Mouse (Mus musculus) liver, embryonic 14.5 days (tissue): Measurements from ENCODE around the gene Tenm2.

Source experiments
- CTCF ChIP-seq: IDR thresholded peaks from 2 replicates; pipeline ENCODE4 v1.5.1; 2016; ENCODE audit warnings: antibody characterized with exemption, low read depth, control low read depth
- EP300 ChIP-seq: IDR thresholded peaks from 2 replicates; pipeline ENCODE4 v1.6.1; 2016; ENCODE audit warnings: antibody characterized with exemption, low read depth

DNA sequence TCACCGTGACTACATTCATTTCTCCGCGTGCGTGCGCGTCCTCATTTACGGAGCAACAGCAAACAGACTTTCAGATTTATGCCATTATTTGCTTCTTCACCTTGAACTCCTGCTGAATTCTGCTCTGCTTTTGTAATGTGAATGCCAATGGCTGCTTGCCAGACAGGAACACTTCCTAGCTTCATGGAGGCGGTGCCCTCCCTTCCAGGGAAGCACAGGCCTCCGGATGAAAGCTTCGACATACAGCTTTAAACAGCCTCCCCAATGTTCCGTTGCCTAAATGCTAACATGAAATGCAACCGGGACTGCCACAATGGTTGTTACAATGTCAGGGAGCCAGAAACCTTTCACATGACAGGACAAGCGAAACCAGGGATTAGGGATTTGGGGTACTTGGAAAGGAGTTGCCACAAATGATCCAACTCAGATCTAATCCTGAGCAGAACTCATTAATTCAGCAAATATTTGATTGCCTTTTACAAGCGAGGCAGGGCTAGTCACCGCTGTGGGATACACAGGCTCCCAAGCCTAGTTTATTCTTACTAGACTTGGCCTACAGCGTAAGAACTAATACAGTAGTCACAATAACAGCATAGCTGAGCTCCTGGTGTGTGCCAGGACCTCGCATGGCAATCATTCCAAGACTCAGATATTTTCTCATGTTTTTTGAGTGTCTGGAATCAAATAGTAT lies 970.8 kb downstream of the Tenm2 start:
- TF ChIP-seq CTCF = no peak
- no peak for TF ChIP-seq EP300
